21 mouse cellular contexts compared by ENCODE assay signal in genomic region chr9:24387230-24387629, GRCm38 (mm10).
DNase-seq lines count a peak whose midpoint lies in the region; ATAC-seq lines count a peak whose summit lies in the region.
"Had no signal": no experiment of that assay in that cellular context is flagged by ENCODE, and none has a peak within 500 bp of the region (broad histone marks: within the 10 kb centered on the region; RNA-seq: fewer than 3 reads in every experiment).

No protein-coding gene starts in this region.

- H3K27me3 ChIP-seq in heart, embryonic 10.5 days (ENCODE audit: insufficient read depth, poor library complexity, severe bottlenecking) = no peaks in the 10 kb centered on the region
- H3K27me3 ChIP-seq in liver, embryonic 11.5 days (replicated peaks; ENCODE audit: control insufficient read depth, insufficient read depth, low read length) = no peaks in the 10 kb centered on the region
- no peaks in the 10 kb centered on the region for H3K27me3 ChIP-seq in liver, embryonic 15.5 days
- H3K27me3 ChIP-seq: embryonic facial prominence, embryonic 13.5 days; forebrain, embryonic 12.5 days; heart, embryonic 13.5 days had no signal

- H3K9ac ChIP-seq in liver, embryonic 11.5 days (ENCODE audit: low read depth, low read length) = no peak overlapping the region
- no peak overlapping the region for H3K9ac ChIP-seq in liver, embryonic 15.5 days
- H3K9ac ChIP-seq: embryonic facial prominence, embryonic 13.5 days; forebrain, embryonic 12.5 days; heart, embryonic 13.5 days had no signal

- H3K4me1 ChIP-seq in heart, embryonic 10.5 days = no peaks in the 10 kb centered on the region
- H3K4me1 ChIP-seq in liver, embryonic 11.5 days (replicated peaks; ENCODE audit: control insufficient read depth, insufficient read depth, low read length) = no peaks in the 10 kb centered on the region
- H3K4me1 ChIP-seq in liver, embryonic 15.5 days (replicated peaks) = peaks cover 6% of the 10 kb centered on the region; the same call in 1 of the 2 replicates
- H3K4me1 ChIP-seq: embryonic facial prominence, embryonic 13.5 days; forebrain, embryonic 12.5 days; heart, embryonic 13.5 days had no signal

- H3K36me3 ChIP-seq in heart, embryonic 10.5 days = no peaks in the 10 kb centered on the region
- H3K36me3 ChIP-seq in liver, embryonic 11.5 days (ENCODE audit: control insufficient read depth, insufficient read depth, low read length) = no peaks in the 10 kb centered on the region
- no peaks in the 10 kb centered on the region for H3K36me3 ChIP-seq in liver, embryonic 15.5 days (replicated peaks)
- H3K36me3 ChIP-seq: embryonic facial prominence, embryonic 13.5 days; forebrain, embryonic 12.5 days; heart, embryonic 13.5 days had no signal

- H3K4me2 ChIP-seq in liver, embryonic 11.5 days = no peak overlapping the region
- H3K4me2 ChIP-seq in liver, embryonic 15.5 days = no peak overlapping the region
- H3K4me2 ChIP-seq: embryonic facial prominence, embryonic 13.5 days; forebrain, embryonic 12.5 days; heart, embryonic 13.5 days had no signal

- H3K27ac ChIP-seq in heart, embryonic 10.5 days = no peak overlapping the region
- no peak overlapping the region for H3K27ac ChIP-seq in liver, embryonic 11.5 days (ENCODE audit: low read depth, low read length)
- no peak overlapping the region for H3K27ac ChIP-seq in liver, embryonic 15.5 days (replicated peaks)
- H3K27ac ChIP-seq: embryonic facial prominence, embryonic 13.5 days; forebrain, embryonic 12.5 days; heart, embryonic 13.5 days had no signal

- no peaks in the 10 kb centered on the region for H3K9me3 ChIP-seq in heart, embryonic 10.5 days
- H3K9me3 ChIP-seq in liver, embryonic 11.5 days (ENCODE audit: control insufficient read depth, low read length) = no peaks in the 10 kb centered on the region
- no peaks in the 10 kb centered on the region for H3K9me3 ChIP-seq in liver, embryonic 15.5 days (replicated peaks)
- H3K9me3 ChIP-seq: embryonic facial prominence, embryonic 13.5 days; forebrain, embryonic 12.5 days; heart, embryonic 13.5 days had no signal

- peak; percentile 79 for ATAC-seq in liver, embryonic 11.5 days (replicated peaks; ENCODE audit: low FRiP score)
- ATAC-seq in liver, embryonic 15.5 days (ENCODE audit: insufficient read depth) = peak; percentile 75
- ATAC-seq: CD4-positive, CD25-positive, alpha-beta regulatory T cell, adult 4 months; forebrain, embryonic 16.5 days; hindbrain, embryonic 16.5 days had no signal

- no peak overlapping the region for H3K4me3 ChIP-seq in heart, embryonic 10.5 days
- no peak overlapping the region for H3K4me3 ChIP-seq in liver, embryonic 11.5 days (ENCODE audit: low read depth, low read length)
- no peak overlapping the region for H3K4me3 ChIP-seq in liver, embryonic 15.5 days (replicated peaks)
- H3K4me3 ChIP-seq: embryonic facial prominence, embryonic 13.5 days; forebrain, embryonic 12.5 days; heart, embryonic 13.5 days had no signal

- peak; percentile 54 for DNase-seq in heart, embryonic 10.5 days (ENCODE audit: low spot score)
- no peak for DNase-seq in heart, adult 18-20 months
- DNase-seq in liver, embryonic 11.5 days (ENCODE audit: low spot score) = no peak
- no peak for DNase-seq in cerebellum, adult 9-10 months
- no peak for DNase-seq in urinary bladder, postnatal 10 days (ENCODE audit: low spot score)
- no peak for DNase-seq in ovary, postnatal 10 days (ENCODE audit: low spot score)
- DNase-seq: adrenal gland, adult 2 months; adrenal gland, postnatal 25 days; B cell, adult 2 months; cerebellum, adult 11 months; cerebellum, adult 8-10 months; cerebellum, postnatal 25 days; gastrocnemius, postnatal 14 days; heart, postnatal 36 days had no signal
